Mouse (Mus musculus): ENCODE measurements around the gene Tnr.
"Not testable (repeated sequence)": the region's sequence is repeated elsewhere in the genome, so short reads cannot be mapped to it uniquely, and the experiment has no call there.

Tnr gene

DNA sequence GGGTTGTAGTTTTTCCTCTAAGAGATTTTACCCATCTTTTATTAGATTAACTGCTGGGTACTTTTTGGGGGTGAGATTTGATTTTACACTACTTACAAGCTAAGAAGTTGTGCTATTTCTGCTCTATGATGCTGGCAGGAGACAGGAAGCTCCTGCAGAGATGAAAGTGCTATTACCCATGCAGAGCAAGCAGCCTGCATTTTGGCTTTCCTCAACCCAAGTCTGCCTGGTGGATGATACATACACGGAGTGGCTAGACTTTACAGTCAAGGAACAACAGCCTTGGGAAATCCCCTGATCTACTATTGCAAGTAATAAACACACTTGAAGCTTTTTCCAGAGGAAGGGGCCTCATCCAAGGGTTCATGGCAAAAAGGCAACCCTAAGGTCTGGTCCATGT, 430.0 kb downstream of the Tnr start:
- DNase-seq (ENCODE audit: low spot score), result no peak

DNA sequence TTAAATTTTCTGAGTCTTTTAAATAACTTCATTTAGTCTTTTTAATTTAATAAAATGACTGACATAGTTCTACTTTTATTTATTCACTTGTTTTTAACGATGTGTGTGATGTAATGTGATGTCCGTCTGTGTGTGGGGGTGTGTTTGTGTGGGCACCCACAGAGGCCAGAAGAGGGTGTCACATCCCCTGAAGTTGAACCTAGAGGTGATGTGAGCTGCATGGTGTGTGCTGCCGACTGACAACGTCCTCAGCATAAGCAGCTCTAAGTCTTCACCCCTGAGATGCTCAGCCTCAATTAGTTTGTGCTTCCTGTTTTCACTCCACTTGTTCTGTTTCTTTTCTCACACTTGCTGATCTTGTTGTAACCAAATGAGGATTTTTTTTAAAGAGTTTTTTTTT, 439.8 kb downstream of the Tnr start:
- DNase-seq (ENCODE audit: low spot score), result no peak

DNA sequence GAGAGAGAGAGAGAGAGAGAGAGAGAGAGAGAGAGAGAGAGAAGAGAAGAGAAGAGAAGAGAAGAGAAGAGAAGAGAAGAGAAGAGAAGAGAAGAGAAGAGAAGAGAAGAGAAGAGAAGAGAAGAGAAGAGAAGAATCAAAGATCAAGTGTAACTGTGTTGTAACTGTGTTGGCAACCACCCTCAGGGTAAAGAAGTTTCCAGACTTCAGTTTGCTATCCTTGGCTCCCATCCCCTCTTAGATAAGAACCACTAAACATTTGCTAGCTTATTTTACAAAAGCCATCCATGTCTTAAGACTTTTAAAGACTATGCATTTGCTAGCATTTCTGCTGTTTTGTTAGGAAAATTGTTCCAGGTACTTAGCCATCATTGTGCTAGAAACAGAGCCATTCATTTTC, 442.7 kb downstream of the Tnr start:
- DNase-seq (ENCODE audit: low spot score), result not testable (repeated sequence)

DNA sequence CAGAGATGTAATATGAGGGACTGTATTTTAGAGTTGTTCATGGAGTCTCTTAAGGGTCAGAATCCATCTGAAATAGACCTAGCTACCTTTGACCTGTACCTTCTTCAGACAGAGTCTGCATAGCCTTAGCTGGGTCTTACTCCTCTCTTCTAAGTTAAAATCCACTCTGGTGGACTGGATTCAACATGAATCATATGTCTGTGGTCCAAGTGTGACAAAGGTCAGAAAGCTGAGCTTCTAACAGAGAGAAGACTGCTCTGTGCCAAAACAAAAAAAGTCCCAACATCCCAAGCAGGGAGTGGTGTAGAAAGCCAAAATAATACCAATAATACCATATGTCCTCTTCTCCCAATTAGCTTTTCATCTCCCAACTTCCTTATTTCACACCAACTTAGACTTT, 444.8 kb downstream of the Tnr start:
- DNase-seq (ENCODE audit: low spot score), result no peak

DNA sequence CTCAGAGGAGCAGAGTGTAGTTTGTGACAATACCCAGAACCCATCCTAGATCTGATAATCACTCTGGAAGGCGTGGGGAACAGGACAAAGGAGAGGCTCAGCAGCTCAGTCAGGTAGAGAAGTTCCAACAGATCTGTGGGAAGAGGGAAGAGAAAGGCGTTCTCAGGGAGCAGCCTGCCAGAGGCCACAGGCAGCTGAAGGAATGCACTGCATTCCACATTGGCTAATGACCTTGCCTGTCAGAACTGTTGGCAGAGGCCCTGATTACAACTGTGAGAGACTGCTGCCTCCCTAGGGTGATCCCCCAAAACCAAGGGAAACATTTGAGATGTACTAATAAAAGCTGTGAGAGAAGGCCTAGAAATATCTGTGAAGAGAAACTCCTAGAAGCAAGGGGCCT, 454.2 kb downstream of the Tnr start:
- DNase-seq (ENCODE audit: low spot score), result no peak

DNA sequence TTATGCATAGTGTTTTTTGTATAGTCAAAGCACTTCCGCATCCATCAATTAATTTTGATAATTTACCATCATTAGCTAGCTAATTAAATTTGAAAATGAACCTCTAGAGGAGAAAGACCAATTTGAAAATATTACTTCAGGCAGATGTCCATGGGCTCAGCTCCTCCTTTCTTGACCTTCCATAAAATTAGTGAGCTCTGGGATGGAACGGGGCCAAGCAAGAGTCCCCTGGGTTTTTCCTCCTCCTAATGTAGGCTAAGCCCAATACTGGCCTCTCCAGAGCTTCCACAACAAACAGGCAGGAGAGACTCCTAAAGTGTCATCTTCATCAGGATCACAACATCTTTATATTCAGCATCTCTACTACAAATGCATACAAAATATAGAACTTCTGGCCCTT, 455.5 kb downstream of the Tnr start:
- no peak for DNase-seq (ENCODE audit: low spot score)

DNA sequence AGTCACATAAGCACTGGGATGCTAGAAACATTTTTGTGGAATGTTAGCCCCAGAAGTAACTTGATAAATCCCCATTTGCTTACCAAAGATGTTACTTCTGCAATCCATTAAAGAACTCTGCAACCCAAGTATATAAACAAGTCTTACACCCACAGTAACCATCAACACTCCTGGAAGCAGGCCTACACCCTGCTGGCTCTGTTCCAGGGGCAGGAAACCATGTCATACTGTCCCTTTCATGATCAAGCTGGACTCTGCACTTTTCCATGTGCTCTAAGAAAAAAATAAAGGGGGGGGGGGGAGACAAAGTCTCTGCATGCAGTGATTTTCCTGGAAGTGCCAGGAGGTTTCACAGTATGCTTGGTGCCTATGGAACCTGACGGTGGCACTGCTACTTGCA, 456.8 kb downstream of the Tnr start:
- DNase-seq (ENCODE audit: low spot score), result no peak
